Mouse (Mus musculus) CH12.LX (cell line): ENCODE measurements at regions not wholly inside any gene's neighbourhood (a gene's known extent, or its start where the extent isn't known, plus 50 kb on each side); places are given as distances from the start of the nearest gene placed in this dataset.

Experiments used
- CTCF ChIP-seq, 2 experiments: IDR thresholded peaks in 1 of 2; conservative IDR thresholded peaks in 1 of 2; 2 replicates each; pipeline ENCODE4 v1.5.1; 2011 to 2012; ENCODE audit warnings: low read depth in 2 of 2, low read length in 2 of 2, improper control_type of control experiment in 1 of 2, inconsistent platforms in 1 of 2, mild to moderate bottlenecking in 1 of 2, moderate library complexity in 1 of 2
- EP300 ChIP-seq: IDR thresholded peaks from 2 replicates; pipeline ENCODE4 v1.6.1; 2011; ENCODE audit warnings: low read length, improper control_type of control experiment
- SIN3A ChIP-seq: IDR thresholded peaks from 2 replicates; pipeline ENCODE4 v1.6.1; 2012; ENCODE audit warnings: low read length, improper control_type of control experiment, inconsistent platforms
- ZMIZ1 ChIP-seq: IDR thresholded peaks from 2 replicates; pipeline ENCODE4 v1.6.1; 2012; ENCODE audit warnings: low read depth, mild to moderate bottlenecking, inconsistent platforms, low read length, improper control_type of control experiment
- ZNF384 ChIP-seq: IDR thresholded peaks from 2 replicates; pipeline ENCODE4 v1.6.1; 2012; ENCODE audit warnings: low read depth, low read length, improper control_type of control experiment, inconsistent platforms

- no peak for TF ChIP-seq SIN3A
- no peak for TF ChIP-seq ZNF384
- no peak for TF ChIP-seq ZMIZ1
- no peak for TF ChIP-seq EP300
- TF ChIP-seq CTCF (conservative IDR thresholded peaks at IDR 0.05 in 1 of 2, IDR thresholded peaks at IDR 0.05 in 1 of 2; ENCODE audit: low read depth in 2 of 2, low read length in 2 of 2): no peak
These were observed 324.8 kb upstream of the Car10 start for GRCm38 (mm10) chr11:92772916-92773569.
